Mouse (Mus musculus) liver, embryonic 14.5 days (tissue): ENCODE measurements around the gene Slc35a3. TPM values are rescaled to one million over a fixed set of nuclear protein-coding genes. Genes with fewer than 3 reads are reported as not detected.
"Not testable (repeated sequence)": the region's sequence is repeated elsewhere in the genome, so short reads cannot be mapped to it uniquely, and the experiment has no call there.

Experiments
- ATAC-seq: fragments of 200-750 bp; cut with Nextera tagmentation; 2 replicates; pipeline ENCODE4 v1.8.0; 2017; ENCODE audit warnings: moderate number of reproducible peaks, mild to moderate bottlenecking, moderate library complexity; ENCODE audit not compliant: insufficient read depth
- DNase-seq, 3 experiments: peaks; one replicate each; pipeline ENCODE4 v3.0.0-alpha.2; 2012 to 2013; ENCODE audit warnings: low read depth in 3 of 3, low spot score in 3 of 3
- H3K27ac ChIP-seq: fragments of 300-500 bp; sonication (generic); 2 replicates; pipeline ENCODE4 v1.5.1; 2014; ENCODE audit warnings: moderate library complexity, mild to moderate bottlenecking, control low read depth, inconsistent platforms
- H3K27me3 ChIP-seq: fragments of 300-500 bp; sonication (generic); 2 replicates; pipeline ENCODE4 v1.6.1; 2014; ENCODE audit warnings: mild to moderate bottlenecking, low read length, moderate library complexity; ENCODE audit not compliant: control insufficient read depth, insufficient read depth
- H3K36me3 ChIP-seq: fragments of 300-500 bp; sonication (generic); replicated peaks from 2 replicates; pipeline ENCODE4 v1.6.1; 2014; ENCODE audit warnings: low read depth; ENCODE audit not compliant: control insufficient read depth, insufficient read depth
- H3K4me1 ChIP-seq, 2 experiments: fragments of 200-500 bp in 1 of 2; fragments of 300-500 bp in 1 of 2; sonication (generic) in 1 of 2; replicated peaks; 2 replicates each; pipeline ENCODE4 v1.6.1; 2012 to 2014; ENCODE audit warnings: antibody characterized with exemption in 1 of 2, inconsistent platforms in 1 of 2, low read length in 1 of 2; ENCODE audit not compliant: control insufficient read depth in 2 of 2, insufficient read depth in 2 of 2
- H3K4me2 ChIP-seq: fragments of 300-500 bp; sonication (generic); 2 replicates; pipeline ENCODE4 v1.6.1; 2014; ENCODE audit warnings: low read depth, mild to moderate bottlenecking, control low read depth, moderate library complexity
- H3K4me3 ChIP-seq, 2 experiments: fragments of 200-500 bp in 1 of 2; fragments of 300-500 bp in 1 of 2; sonication (generic) in 1 of 2; 2 replicates each; pipeline ENCODE4 v1.5.1; 2012 to 2014; ENCODE audit warnings: low read depth in 2 of 2, low read length in 2 of 2, mild to moderate bottlenecking in 2 of 2, control low read depth in 1 of 2, inconsistent platforms in 1 of 2, moderate library complexity in 1 of 2; ENCODE audit not compliant: insufficient read depth in 1 of 2
- H3K9ac ChIP-seq: fragments of 300-500 bp; sonication (generic); replicated peaks from 2 replicates; pipeline ENCODE4 v1.6.1; 2014; ENCODE audit warnings: mild to moderate bottlenecking, control low read depth, moderate library complexity
- H3K9me3 ChIP-seq: fragments of 300-500 bp; sonication (generic); 2 replicates; pipeline ENCODE4 v1.6.1; 2016; ENCODE audit warnings: low read length, mixed read lengths; ENCODE audit not compliant: control insufficient read depth
- CTCF ChIP-seq: IDR thresholded peaks from 2 replicates; pipeline ENCODE4 v1.5.1; 2016; ENCODE audit warnings: antibody characterized with exemption, low read depth, control low read depth
- EP300 ChIP-seq: IDR thresholded peaks from 2 replicates; pipeline ENCODE4 v1.6.1; 2016; ENCODE audit warnings: antibody characterized with exemption, low read depth
- WGBS: fragments of 180-500 bp; shearing (Covaris S2); extraction: QIAGEN DNeasy Blood & Tissue Kit; methylation state at CpG from one replicate; pipeline ENCODE4 v1.1.7; 2014; ENCODE audit not compliant: insufficient replicate concordance; 5-methylcytosine and 5-hydroxymethylcytosine counted together
- polyA plus RNA-seq, 2 experiments: library from polyadenylated mRNA; depleted of rRNA in 1 of 2; stranded (reverse) in 1 of 2; unstranded in 1 of 2; fragments of >200 nt; fragmentation: Nextera tagmentation in 1 of 2; extraction: Ambion mirVana in 1 of 2; gene quantifications; 2 replicates each; pipeline versions ENCODE4 v1.2.1 to v1.2.3; 2012 to 2014

The Slc35a3 gene
- polyA plus RNA-seq, 2 experiments = 6.0 to 7.6 TPM

GRCm38 (mm10) chr3:116658928-116659565 is 53.6 kb downstream of the Slc35a3 start:
- TF ChIP-seq EP300 (no peak), CTCF (no peak)
- H3K27ac ChIP-seq = no peak overlapping the region
- no peaks in the 10 kb centered on the region for H3K27me3 ChIP-seq
- no peak for ATAC-seq
- H3K36me3 ChIP-seq = no peaks in the 10 kb centered on the region
- no peak overlapping the region for H3K4me3 ChIP-seq
- H3K9me3 ChIP-seq = no peaks in the 10 kb centered on the region
- H3K4me2 ChIP-seq = no peak overlapping the region; the same call in 1 of the 2 replicates
- H3K4me1 ChIP-seq = peaks cover 24 to 35% of the 10 kb centered on the region in 2 experiments
- WGBS = 67% methylated on average over 15 of the region's 15 CpGs
- H3K9ac ChIP-seq = no peak overlapping the region
- no peak for DNase-seq

- Histone ChIP-seq H3K4me3 (no peak overlapping the region), H3K27me3 (no peaks in the 10 kb centered on the region), H3K4me1 (peaks cover 20 to 34% of the 10 kb centered on the region in 2 experiments), H3K4me2 (no peak overlapping the region), H3K36me3 (no peaks in the 10 kb centered on the region), H3K9me3 (no peaks in the 10 kb centered on the region), H3K9ac (no peak overlapping the region), H3K27ac (no peak overlapping the region)
- ATAC-seq = no peak
- TF ChIP-seq EP300 = no peak
- TF ChIP-seq CTCF = no peak
- no peak for DNase-seq
- 69% methylated on average over 7 of the region's 7 CpGs for WGBS
These were observed 56.3 kb downstream of the Slc35a3 start for GRCm38 (mm10) chr3:116656184-116656965.

DNA sequence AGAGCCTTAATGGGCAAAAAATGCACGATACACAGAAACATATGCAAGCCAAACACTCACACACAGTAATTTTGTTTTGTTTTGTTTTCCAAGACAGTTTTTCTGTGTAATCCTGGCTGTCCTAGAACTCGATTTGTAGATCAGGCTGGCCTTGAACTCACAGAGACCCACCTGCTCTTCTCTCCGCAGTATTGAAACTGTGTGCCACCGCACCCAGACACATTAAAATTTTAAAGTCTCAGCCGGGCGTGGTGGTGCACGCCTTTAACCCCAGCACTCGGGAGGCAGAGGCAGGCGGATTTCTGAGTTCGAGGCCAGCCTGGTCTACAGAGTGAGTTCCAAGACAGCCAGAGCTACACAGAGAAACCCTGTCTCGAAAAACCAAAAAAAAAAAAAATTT is 58.6 kb downstream of the Slc35a3 start:
- DNase-seq, H3K27me3 ChIP-seq, H3K9ac ChIP-seq, H3K36me3 ChIP-seq, H3K9me3 ChIP-seq, H3K27ac ChIP-seq, H3K4me3 ChIP-seq, H3K4me2 ChIP-seq, ATAC-seq: not testable (repeated sequence)
- WGBS = 69% methylated on average over 11 of the region's 11 CpGs
- H3K4me1 ChIP-seq = peaks cover 5 to 23% of the 10 kb centered on the region in 2 experiments

- Histone ChIP-seq H3K4me1 (peaks cover 5 to 21% of the 10 kb centered on the region in 2 experiments), H3K4me3 (no peak overlapping the region), H3K4me2 (no peak overlapping the region), H3K27ac (no peak overlapping the region), H3K9me3 (no peaks in the 10 kb centered on the region), H3K27me3 (no peaks in the 10 kb centered on the region), H3K9ac (no peak overlapping the region), H3K36me3 (no peaks in the 10 kb centered on the region; the same call in 1 of the 2 replicates)
- TF ChIP-seq EP300 = no peak
- TF ChIP-seq CTCF = no peak
- DNase-seq = no peak
- no peak for ATAC-seq
- 53% methylated on average over 5 of the region's 5 CpGs for WGBS
These were observed 59.2 kb downstream of the Slc35a3 start for GRCm38 (mm10) chr3:116653278-116653945.

GRCm38 (mm10) chr3:116652033-116652446 is 60.6 kb downstream of the Slc35a3 start:
- Histone ChIP-seq H3K27me3 (no peaks in the 10 kb centered on the region), H3K27ac (no peak overlapping the region), H3K36me3 (peaks cover 6% of the 10 kb centered on the region), H3K4me2 (no peak overlapping the region), H3K9me3 (no peaks in the 10 kb centered on the region), H3K9ac (no peak overlapping the region), H3K4me1 (peaks cover 5 to 14% of the 10 kb centered on the region in 2 experiments), H3K4me3 (no peak overlapping the region)
- WGBS = 70% methylated on average over 3 of the region's 3 CpGs
- DNase-seq (no peak), ATAC-seq (no peak)
- no peak for TF ChIP-seq CTCF
- no peak for TF ChIP-seq EP300
